Mouse (Mus musculus): Measurements from ENCODE around the gene Cacna1e. TPM values are rescaled to one million over a fixed set of nuclear protein-coding genes. Genes with fewer than 3 reads are reported as not detected.

The Cacna1e gene
- polyA plus RNA-seq, 1 experiment: not detected

- Histone ChIP-seq H3K4me1 (ENCODE audit: control insufficient read depth, insufficient read depth, low read length) (no peaks in the 10 kb centered on the region), H3K27ac (ENCODE audit: insufficient read depth, low read depth, low read length) (no peak overlapping the region), H3K4me3 (ENCODE audit: insufficient read depth, low read length) (no peak overlapping the region)
- TF ChIP-seq POLR2A (IDR thresholded peaks at IDR 0.05; ENCODE audit: borderline replicate concordance, low read depth, low read length): no peak
- no peak for TF ChIP-seq CTCF (IDR thresholded peaks at IDR 0.05; ENCODE audit: low read depth, low read length)
Measured at GRCm38 (mm10) chr1:154705882-154706565, 178.3 kb downstream of the Cacna1e start.

DNA sequence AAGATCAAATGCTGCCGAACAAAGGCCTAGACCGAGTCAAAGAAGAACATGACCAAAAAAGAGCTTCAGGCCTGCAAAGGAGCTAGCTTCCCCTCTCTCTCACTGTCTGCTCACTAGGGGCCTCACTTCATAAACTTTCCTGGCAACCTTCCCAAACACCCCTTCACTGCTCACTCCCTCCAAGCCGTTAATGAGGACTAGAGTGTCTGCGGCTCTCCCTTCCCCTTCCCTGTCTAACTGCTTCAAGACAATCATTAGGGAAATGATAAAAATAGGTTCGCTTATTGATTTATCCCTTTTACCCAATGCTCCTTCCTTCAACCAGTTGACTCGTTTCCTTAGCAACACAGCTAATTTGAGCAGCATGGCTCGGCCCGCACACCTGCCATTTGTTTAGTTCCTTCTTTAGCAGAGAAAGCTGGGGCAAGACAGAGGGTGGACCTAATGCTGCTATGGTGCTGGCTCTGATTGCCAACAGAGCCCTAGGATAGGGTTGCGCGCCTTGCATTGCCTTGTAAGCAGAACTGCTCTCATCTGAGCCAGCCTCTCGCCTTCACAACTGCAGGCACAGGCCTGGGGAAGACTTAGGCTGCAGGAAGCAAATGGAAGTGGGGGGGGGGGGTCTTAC is 179.6 kb downstream of the Cacna1e start:
- Histone ChIP-seq H3K4me1 (ENCODE audit: control insufficient read depth, insufficient read depth, low read length) (no peaks in the 10 kb centered on the region), H3K4me3 (ENCODE audit: insufficient read depth, low read length) (no peak overlapping the region), H3K27ac (ENCODE audit: insufficient read depth, low read depth, low read length) (no peak overlapping the region)
- TF ChIP-seq CTCF (IDR thresholded peaks at IDR 0.05; ENCODE audit: low read depth, low read length) (no peak), POLR2A (IDR thresholded peaks at IDR 0.05; ENCODE audit: borderline replicate concordance, low read depth, low read length) (no peak)

GRCm38 (mm10) chr1:154702623-154703022 is 181.7 kb downstream of the Cacna1e start:
- no peak overlapping the region for H3K27ac ChIP-seq (ENCODE audit: insufficient read depth, low read depth, low read length)
- no peaks in the 10 kb centered on the region for H3K4me1 ChIP-seq (ENCODE audit: control insufficient read depth, insufficient read depth, low read length)
- no peak overlapping the region for H3K4me3 ChIP-seq (ENCODE audit: insufficient read depth, low read length)
- TF ChIP-seq CTCF (IDR thresholded peaks at IDR 0.05; ENCODE audit: low read depth, low read length): no peak
- no peak for TF ChIP-seq POLR2A (IDR thresholded peaks at IDR 0.05; ENCODE audit: borderline replicate concordance, low read depth, low read length)

GRCm38 (mm10) chr1:154688876-154689665 is 195.2 kb downstream of the Cacna1e start:
- TF ChIP-seq CTCF (IDR thresholded peaks at IDR 0.05; ENCODE audit: low read depth, low read length) (no peak), POLR2A (IDR thresholded peaks at IDR 0.05; ENCODE audit: borderline replicate concordance, low read depth, low read length) (no peak)
- Histone ChIP-seq H3K4me1 (ENCODE audit: control insufficient read depth, insufficient read depth, low read length) (no peaks in the 10 kb centered on the region), H3K27ac (ENCODE audit: insufficient read depth, low read depth, low read length) (no peak overlapping the region), H3K4me3 (ENCODE audit: insufficient read depth, low read length) (no peak overlapping the region)

DNA sequence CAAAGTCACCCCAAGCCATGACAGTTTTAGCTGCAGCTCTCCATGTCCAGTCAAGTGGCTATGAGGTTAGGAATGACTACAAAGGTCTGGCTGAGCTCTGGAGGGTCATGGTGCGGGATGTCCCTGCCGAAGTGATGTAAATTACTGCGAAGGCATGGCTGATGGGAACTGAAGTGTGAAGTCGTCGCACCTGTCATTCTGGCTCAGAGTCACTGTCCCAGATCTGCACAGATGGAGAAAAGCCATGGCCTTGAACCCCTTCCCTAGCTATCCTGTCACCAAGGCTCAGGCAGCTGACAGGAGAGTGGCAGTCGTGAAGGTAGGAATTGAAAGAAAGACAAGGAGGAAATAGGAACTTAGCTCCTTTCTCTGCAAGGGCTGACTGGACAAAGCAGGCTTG is 197.4 kb downstream of the Cacna1e start:
- H3K4me3 ChIP-seq (ENCODE audit: insufficient read depth, low read length): no peak overlapping the region
- TF ChIP-seq POLR2A (IDR thresholded peaks at IDR 0.05; ENCODE audit: borderline replicate concordance, low read depth, low read length) (no peak), CTCF (IDR thresholded peaks at IDR 0.05; ENCODE audit: low read depth, low read length) (no peak)
- H3K27ac ChIP-seq (ENCODE audit: insufficient read depth, low read depth, low read length): no peak overlapping the region
- no peaks in the 10 kb centered on the region for H3K4me1 ChIP-seq (ENCODE audit: control insufficient read depth, insufficient read depth, low read length)

DNA sequence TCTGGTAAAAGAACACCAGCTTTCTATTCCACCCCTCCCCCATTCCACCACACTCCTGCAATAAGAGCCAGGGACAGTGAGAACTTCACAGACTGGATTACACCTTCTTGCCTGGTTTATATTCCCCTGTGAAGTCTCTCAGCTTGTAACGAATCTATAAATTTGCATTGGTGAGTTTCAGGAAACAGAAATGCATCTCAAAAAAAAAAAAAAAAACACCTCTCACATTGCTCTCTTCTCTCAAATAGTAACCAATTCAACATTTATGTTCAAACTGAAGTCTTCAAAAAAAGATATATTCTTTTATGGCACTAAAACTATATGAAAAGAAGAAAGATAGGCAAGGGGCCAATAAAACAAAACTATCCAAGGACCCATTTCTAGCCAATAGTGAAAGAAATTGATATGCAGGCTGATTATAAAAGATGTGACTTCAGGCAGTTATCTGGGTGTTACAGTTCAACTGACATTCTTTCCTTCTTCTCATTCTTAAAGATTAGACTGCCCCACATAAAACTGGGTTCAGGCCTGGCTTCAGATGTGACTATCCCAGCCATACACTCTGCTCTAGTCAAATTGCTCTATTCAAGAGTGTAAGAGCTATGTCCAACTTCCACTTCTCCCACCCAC is 200.7 kb downstream of the Cacna1e start:
- no peaks in the 10 kb centered on the region for H3K4me1 ChIP-seq (ENCODE audit: control insufficient read depth, insufficient read depth, low read length)
- TF ChIP-seq POLR2A (IDR thresholded peaks at IDR 0.05; ENCODE audit: borderline replicate concordance, low read depth, low read length): no peak
- no peak for TF ChIP-seq CTCF (IDR thresholded peaks at IDR 0.05; ENCODE audit: low read depth, low read length)

GRCm38 (mm10) chr1:154678989-154679388 is 205.3 kb downstream of the Cacna1e start:
- TF ChIP-seq POLR2A (IDR thresholded peaks at IDR 0.05; ENCODE audit: borderline replicate concordance, low read depth, low read length) (no peak), CTCF (IDR thresholded peaks at IDR 0.05; ENCODE audit: low read depth, low read length) (no peak)
- Histone ChIP-seq H3K27ac (ENCODE audit: insufficient read depth, low read depth, low read length) (no peak overlapping the region), H3K4me3 (ENCODE audit: insufficient read depth, low read length) (no peak overlapping the region)

More for the DNA sequence above, 200.7 kb downstream of the Cacna1e start:
- H3K4me3 ChIP-seq (ENCODE audit: insufficient read depth, low read length): no peak overlapping the region
- H3K27ac ChIP-seq (ENCODE audit: insufficient read depth, low read depth, low read length): no peak overlapping the region

DNA sequence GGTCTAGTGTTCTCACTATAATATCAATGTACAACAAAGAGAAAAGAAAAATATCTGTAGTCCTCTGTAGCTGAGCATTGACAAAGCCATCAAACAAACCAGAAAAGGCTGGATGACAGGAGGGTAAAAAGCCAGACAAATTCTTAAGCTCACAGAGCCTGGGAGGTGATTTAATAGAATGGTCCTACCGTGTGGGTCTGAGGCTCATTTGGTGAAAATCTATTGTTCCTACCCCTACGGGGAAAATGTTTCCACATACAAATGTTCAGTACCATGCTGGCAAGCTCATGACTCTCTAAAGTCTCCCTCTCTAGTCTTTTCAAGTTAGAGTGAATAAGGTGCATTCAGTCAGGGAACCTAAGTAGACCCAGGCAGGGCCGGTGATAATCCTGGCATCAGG is 206.2 kb downstream of the Cacna1e start:
- Histone ChIP-seq H3K27ac (ENCODE audit: insufficient read depth, low read depth, low read length) (no peak overlapping the region), H3K4me1 (ENCODE audit: control insufficient read depth, insufficient read depth, low read length) (no peaks in the 10 kb centered on the region), H3K4me3 (ENCODE audit: insufficient read depth, low read length) (no peak overlapping the region)
- TF ChIP-seq CTCF (IDR thresholded peaks at IDR 0.05; ENCODE audit: low read depth, low read length) (no peak), POLR2A (IDR thresholded peaks at IDR 0.05; ENCODE audit: borderline replicate concordance, low read depth, low read length) (no peak)

More at GRCm38 (mm10) chr1:154678989-154679388, 205.3 kb downstream of the Cacna1e start:
- no peaks in the 10 kb centered on the region for H3K4me1 ChIP-seq (ENCODE audit: control insufficient read depth, insufficient read depth, low read length)

- Histone ChIP-seq H3K27ac (ENCODE audit: insufficient read depth, low read depth, low read length) (no peak overlapping the region), H3K4me3 (ENCODE audit: insufficient read depth, low read length) (no peak overlapping the region), H3K4me1 (ENCODE audit: control insufficient read depth, insufficient read depth, low read length) (no peaks in the 10 kb centered on the region)
- no peak for TF ChIP-seq POLR2A (IDR thresholded peaks at IDR 0.05; ENCODE audit: borderline replicate concordance, low read depth, low read length)
- TF ChIP-seq CTCF (IDR thresholded peaks at IDR 0.05; ENCODE audit: low read depth, low read length): no peak
Measured at GRCm38 (mm10) chr1:154677677-154678076, 206.6 kb downstream of the Cacna1e start.

All from bone marrow macrophage, adult 2 months (primary cell).